Mouse (Mus musculus) CH12.LX (cell line): Measurements from ENCODE around the gene Apoc4. TPM values are rescaled to one million over a fixed set of nuclear protein-coding genes. Genes with fewer than 3 reads are reported as not detected.
A peak's percentile ranks its signal among the peaks of the same experiment; 100 is the strongest.

Source experiments
- DNase-seq: peaks from one replicate; pipeline ENCODE4 v3.0.0-alpha.2; 2013; ENCODE audit errors: extremely low read depth
- H3K27ac ChIP-seq: 2 replicates; pipeline ENCODE4 v1.5.1; 2012; ENCODE audit warnings: low read depth, mild to moderate bottlenecking, control low read depth, moderate library complexity; ENCODE audit not compliant: insufficient read depth
- H3K27me3 ChIP-seq: replicated peaks from 2 replicates; pipeline ENCODE3; 2012; ENCODE audit warnings: inconsistent platforms
- H3K36me3 ChIP-seq, 2 experiments: replicated peaks in 1 of 2; 2 replicates each; pipeline versions ENCODE3 to v1.6.1; 2012; ENCODE audit warnings: inconsistent platforms in 1 of 2, low read length in 1 of 2, mild to moderate bottlenecking in 1 of 2, mixed read lengths in 1 of 2, moderate library complexity in 1 of 2; ENCODE audit not compliant: control insufficient read depth in 1 of 2, insufficient read depth in 1 of 2
- H3K4me1 ChIP-seq, 2 experiments: 2 replicates each; pipeline ENCODE4 v1.6.1; 2012; ENCODE audit warnings: inconsistent platforms in 1 of 2, moderate library complexity in 1 of 2; ENCODE audit not compliant: insufficient read depth in 2 of 2, control insufficient read depth in 1 of 2
- H3K4me2 ChIP-seq: 2 replicates; pipeline ENCODE4 v1.6.1; 2012; ENCODE audit warnings: low read depth, mild to moderate bottlenecking, control low read depth; ENCODE audit not compliant: poor library complexity, insufficient read depth, severe bottlenecking
- H3K4me3 ChIP-seq, 3 experiments: fragments of 150-350 bp in 1 of 3; sonication (generic) in 1 of 3; replicated peaks in 1 of 3; 2 replicates each; pipeline versions ENCODE3 to v1.5.1; 2011 to 2012; ENCODE audit warnings: low read depth in 2 of 3, low read length in 2 of 3, mild to moderate bottlenecking in 2 of 3, moderate library complexity in 2 of 3, control low read depth in 1 of 3, improper control_type of control experiment in 1 of 3, inconsistent platforms in 1 of 3, mixed read lengths in 1 of 3; ENCODE audit not compliant: poor library complexity in 1 of 3
- H3K79me2 ChIP-seq: replicated peaks from 2 replicates; pipeline ENCODE4 v1.6.1; 2012; ENCODE audit warnings: mild to moderate bottlenecking, moderate library complexity; ENCODE audit not compliant: control insufficient read depth, poor library complexity, insufficient read depth, severe bottlenecking; ENCODE audit errors: extremely low read depth
- H3K9ac ChIP-seq: 2 replicates; pipeline ENCODE4 v1.6.1; 2012; ENCODE audit warnings: low read depth, mild to moderate bottlenecking, control low read depth, moderate library complexity; ENCODE audit not compliant: insufficient read depth
- H3K9me3 ChIP-seq: replicated peaks from 2 replicates; pipeline ENCODE3; 2012; ENCODE audit warnings: low read length, inconsistent platforms, mixed read lengths
- BHLHE40 ChIP-seq: IDR thresholded peaks from 2 replicates; pipeline ENCODE4 v1.6.1; 2011; ENCODE audit warnings: mild to moderate bottlenecking, low read depth, low read length, improper control_type of control experiment
- CHD1 ChIP-seq: IDR thresholded peaks from 2 replicates; pipeline ENCODE4 v1.6.1; 2012; ENCODE audit warnings: low read depth, low read length, improper control_type of control experiment, inconsistent platforms
- CHD2 ChIP-seq: IDR thresholded peaks from 2 replicates; pipeline ENCODE4 v1.6.1; 2011; ENCODE audit warnings: low read length, improper control_type of control experiment
- CTCF ChIP-seq, 2 experiments: IDR thresholded peaks in 1 of 2; conservative IDR thresholded peaks in 1 of 2; 2 replicates each; pipeline ENCODE4 v1.5.1; 2011 to 2012; ENCODE audit warnings: low read depth in 2 of 2, low read length in 2 of 2, improper control_type of control experiment in 1 of 2, inconsistent platforms in 1 of 2, mild to moderate bottlenecking in 1 of 2, moderate library complexity in 1 of 2
- E2F4 ChIP-seq: IDR thresholded peaks from 2 replicates; pipeline ENCODE4 v1.6.1; 2011; ENCODE audit warnings: low read depth, low read length, improper control_type of control experiment; ENCODE audit not compliant: insufficient replicate concordance
- ELF1 ChIP-seq: IDR thresholded peaks from 2 replicates; pipeline ENCODE4 v1.6.1; 2014; ENCODE audit warnings: low read depth, mild to moderate bottlenecking, inconsistent platforms, low read length, improper control_type of control experiment
- EP300 ChIP-seq: IDR thresholded peaks from 2 replicates; pipeline ENCODE4 v1.6.1; 2011; ENCODE audit warnings: low read length, improper control_type of control experiment
- ETS1 ChIP-seq: conservative IDR thresholded peaks from 2 replicates; pipeline ENCODE4 v1.6.1; 2012; ENCODE audit warnings: low read depth, mild to moderate bottlenecking, inconsistent platforms, low read length, improper control_type of control experiment, moderate library complexity
- GABPA ChIP-seq: IDR thresholded peaks from 2 replicates; pipeline ENCODE4 v1.6.1; 2012; ENCODE audit warnings: low read depth, low read length, improper control_type of control experiment, inconsistent platforms; ENCODE audit not compliant: insufficient replicate concordance
- HCFC1 ChIP-seq: IDR thresholded peaks from 2 replicates; pipeline ENCODE4 v1.6.1; 2012; ENCODE audit warnings: low read depth, mild to moderate bottlenecking, inconsistent platforms, low read length, improper control_type of control experiment
- IRF4 ChIP-seq: IDR thresholded peaks from 2 replicates; pipeline ENCODE4 v1.6.1; 2014; ENCODE audit warnings: low read depth, mild to moderate bottlenecking, inconsistent platforms, low read length, improper control_type of control experiment
- JUN ChIP-seq: IDR thresholded peaks from 2 replicates; pipeline ENCODE4 v1.6.1; 2011; ENCODE audit warnings: low read depth, mild to moderate bottlenecking, low read length, improper control_type of control experiment, moderate library complexity; ENCODE audit not compliant: insufficient read depth
- JUND ChIP-seq: conservative IDR thresholded peaks from 2 replicates; pipeline ENCODE4 v1.6.1; 2011; ENCODE audit warnings: low read depth, low read length, improper control_type of control experiment
- KAT2A ChIP-seq: IDR thresholded peaks from 2 replicates; pipeline ENCODE4 v1.6.1; 2012; ENCODE audit warnings: low read length, improper control_type of control experiment, inconsistent platforms; ENCODE audit not compliant: insufficient replicate concordance
- MAFK ChIP-seq: IDR thresholded peaks from 2 replicates; pipeline ENCODE4 v1.6.1; 2011; ENCODE audit warnings: low read length, improper control_type of control experiment; ENCODE audit not compliant: insufficient replicate concordance
- MAX ChIP-seq: IDR thresholded peaks from 2 replicates; pipeline ENCODE4 v1.6.1; 2011; ENCODE audit warnings: low read length, improper control_type of control experiment
- MAZ ChIP-seq: IDR thresholded peaks from 2 replicates; pipeline ENCODE4 v1.6.1; 2012; ENCODE audit warnings: low read depth, mild to moderate bottlenecking, inconsistent platforms, low read length, improper control_type of control experiment, moderate library complexity
- MEF2A ChIP-seq: IDR thresholded peaks from 2 replicates; pipeline ENCODE4 v1.6.1; 2014; ENCODE audit warnings: low read depth, mild to moderate bottlenecking, inconsistent platforms, low read length, improper control_type of control experiment, borderline replicate concordance
- MXI1 ChIP-seq: IDR thresholded peaks from 2 replicates; pipeline ENCODE4 v1.6.1; 2011; ENCODE audit warnings: mild to moderate bottlenecking, low read depth, low read length, improper control_type of control experiment
- MYC ChIP-seq: IDR thresholded peaks from 2 replicates; pipeline ENCODE4 v1.6.1; 2011; ENCODE audit warnings: low read depth, mild to moderate bottlenecking, improper control_type of control experiment, low read length
- NELFE ChIP-seq: IDR thresholded peaks from 2 replicates; pipeline ENCODE4 v1.6.1; 2011; ENCODE audit warnings: low read depth, low read length, improper control_type of control experiment
- NRF1 ChIP-seq: IDR thresholded peaks from 2 replicates; pipeline ENCODE4 v1.6.1; 2014; ENCODE audit warnings: low read depth, mild to moderate bottlenecking, inconsistent platforms, low read length, improper control_type of control experiment, moderate library complexity
- PAX5 ChIP-seq: IDR thresholded peaks from 2 replicates; pipeline ENCODE4 v1.6.1; 2012; ENCODE audit warnings: low read length, inconsistent platforms, mixed read lengths
- POLR2A ChIP-seq: IDR thresholded peaks from 2 replicates; pipeline ENCODE4 v1.6.1; 2011; ENCODE audit warnings: low read depth, mild to moderate bottlenecking, improper control_type of control experiment, low read length
- POLR2AphosphoS2 ChIP-seq: IDR thresholded peaks from 2 replicates; pipeline ENCODE4 v1.6.1; 2011; ENCODE audit warnings: low read depth, low read length, improper control_type of control experiment
- RAD21 ChIP-seq: IDR thresholded peaks from 2 replicates; pipeline ENCODE4 v1.6.1; 2011; ENCODE audit warnings: low read depth, mild to moderate bottlenecking, low read length, improper control_type of control experiment, moderate library complexity
- RCOR1 ChIP-seq: conservative IDR thresholded peaks from 2 replicates; pipeline ENCODE4 v1.6.1; 2012; ENCODE audit warnings: low read depth, mild to moderate bottlenecking, inconsistent platforms, low read length, improper control_type of control experiment
- SIN3A ChIP-seq: IDR thresholded peaks from 2 replicates; pipeline ENCODE4 v1.6.1; 2012; ENCODE audit warnings: low read length, improper control_type of control experiment, inconsistent platforms
- SMC3 ChIP-seq: IDR thresholded peaks from 2 replicates; pipeline ENCODE4 v1.6.1; 2011; ENCODE audit warnings: low read depth, low read length, improper control_type of control experiment
- TBP ChIP-seq: conservative IDR thresholded peaks from 2 replicates; pipeline ENCODE4 v1.6.1; 2011; ENCODE audit warnings: low read depth, low read length, improper control_type of control experiment
- TCF12 ChIP-seq: IDR thresholded peaks from 2 replicates; pipeline ENCODE4 v1.6.1; 2014; ENCODE audit warnings: low read depth, mild to moderate bottlenecking, inconsistent platforms, low read length, improper control_type of control experiment
- UBTF ChIP-seq: IDR thresholded peaks from 2 replicates; pipeline ENCODE4 v1.6.1; 2012; ENCODE audit warnings: low read depth, mild to moderate bottlenecking, inconsistent platforms, low read length, improper control_type of control experiment, moderate library complexity
- USF1 ChIP-seq: IDR thresholded peaks from 2 replicates; pipeline ENCODE4 v1.6.1; 2014; ENCODE audit warnings: low read depth, mild to moderate bottlenecking, inconsistent platforms, low read length, improper control_type of control experiment
- USF2 ChIP-seq: conservative IDR thresholded peaks from 2 replicates; pipeline ENCODE4 v1.6.1; 2011; ENCODE audit warnings: low read depth, low read length, improper control_type of control experiment
- ZC3H11A ChIP-seq: IDR thresholded peaks from 2 replicates; pipeline ENCODE4 v1.6.1; 2012; ENCODE audit warnings: low read depth, mild to moderate bottlenecking, inconsistent platforms, low read length, improper control_type of control experiment
- ZKSCAN1 ChIP-seq: IDR thresholded peaks from 2 replicates; pipeline ENCODE4 v1.6.1; 2012; ENCODE audit warnings: low read depth, inconsistent platforms, low read length, improper control_type of control experiment, borderline replicate concordance
- ZMIZ1 ChIP-seq: IDR thresholded peaks from 2 replicates; pipeline ENCODE4 v1.6.1; 2012; ENCODE audit warnings: low read depth, mild to moderate bottlenecking, inconsistent platforms, low read length, improper control_type of control experiment
- ZNF384 ChIP-seq: IDR thresholded peaks from 2 replicates; pipeline ENCODE4 v1.6.1; 2012; ENCODE audit warnings: low read depth, low read length, improper control_type of control experiment, inconsistent platforms
- dilution Hi-C: fragments of 300-500 bp; cut with MboI; formaldehyde crosslinking; loops from 2 replicates; pipeline ENCODE4 v1.14.3; 2020; ENCODE audit warnings: low sequenced_read_pairs; ENCODE audit not compliant: extremely low pct_unique_long_range_greater_than_20kb, extremely low pct_ligation_motif_present
- in situ Hi-C: fragments of 300-500 bp; cut with MboI; formaldehyde crosslinking; loops from 3 replicates; pipeline ENCODE4 v1.14.3; 2019; ENCODE audit warnings: low sequenced_read_pairs, low pct_ligation_motif_present, low pct_unique_long_range_greater_than_20kb, mixed read lengths
- polyA plus RNA-seq: library from polyadenylated mRNA; unstranded; fragments of >175 nt; gene quantifications from 2 replicates; pipeline ENCODE4 v1.2.1, GENCODE M21; 2012; ENCODE audit warnings: low read depth; ENCODE audit not compliant: insufficient read length
- total RNA-seq, 2 experiments: library from RNA; depleted of rRNA; stranded (reverse); fragments of 300-350 nt in 1 of 2; fragments of >200 nt in 1 of 2; gene quantifications; 2 replicates each; pipeline ENCODE4 v1.2.3; 2012 to 2014

Apoc4 gene
- total and polyA plus RNA-seq, 3 experiments: not detected

- dilution Hi-C loops (no loop called here), in situ Hi-C loops (no loop called here)
- peak within 1 kb of the TSS; percentile 81 for H3K4me2 ChIP-seq
- no peak for TF ChIP-seq RAD21
- TF ChIP-seq MEF2A: no peak
- TF ChIP-seq POLR2A: peak; percentile 74
- no peak for TF ChIP-seq PAX5
- TF ChIP-seq TBP: 0 out of 2 replicates have a peak, but pooled peaks have one; percentile 21
- TF ChIP-seq MAX: peak; percentile 49
- TF ChIP-seq E2F4: peak; percentile 60; the same call in 1 of the 2 replicates
- TF ChIP-seq MYC: peak; percentile 54; the same call in 1 of the 2 replicates
- TF ChIP-seq IRF4: peak; percentile 10; the same call in 1 of the 2 replicates
- TF ChIP-seq NRF1: peak; percentile 50
- no peak for TF ChIP-seq ETS1
- no peak for TF ChIP-seq MAZ
- peak; percentile 99 for TF ChIP-seq ELF1
- no peak for TF ChIP-seq MAFK
- TF ChIP-seq ZKSCAN1: no peak
- TF ChIP-seq HCFC1: peak; percentile 84
- TF ChIP-seq MXI1: peak; percentile 73
- no peak; the same call in 1 of the 2 replicates for TF ChIP-seq POLR2AphosphoS2
- TF ChIP-seq SMC3: no peak
- TF ChIP-seq KAT2A: peak; percentile 96
- TF ChIP-seq SIN3A: peak; percentile 18; the same call in 1 of the 2 replicates
- TF ChIP-seq ZMIZ1: peak; percentile 73
- no peak for TF ChIP-seq CHD1
- peak; percentile 97 for TF ChIP-seq CHD2
- TF ChIP-seq JUND: no peak
- no peak for TF ChIP-seq ZC3H11A
- peak; percentile 66 for TF ChIP-seq NELFE
- no peak for TF ChIP-seq EP300
- TF ChIP-seq RCOR1: no peak
- TF ChIP-seq ZNF384: no peak
- TF ChIP-seq JUN: no peak
- peak; percentile 72; the same call in 1 of the 2 replicates for TF ChIP-seq TCF12
- TF ChIP-seq BHLHE40: no peak
- no peak for TF ChIP-seq CTCF (conservative IDR thresholded peaks at IDR 0.05 in 1 of 2, IDR thresholded peaks at IDR 0.05 in 1 of 2; ENCODE audit: low read depth in 2 of 2, low read length in 2 of 2)
- no peak; the same call in 1 of the 2 replicates for TF ChIP-seq GABPA
- no peak for TF ChIP-seq USF1
- no peak for TF ChIP-seq USF2
- TF ChIP-seq UBTF: no peak
- TF ChIP-seq, all 38 proteins: peak for 16
- peak within 1 kb of the TSS; percentile 88 to 92 (median 91) for H3K4me3 ChIP-seq
- peak; percentile 100 for DNase-seq
- peak within 1 kb of the TSS; percentile 94 for H3K9ac ChIP-seq
- peak within 1 kb of the TSS; percentile 78 for H3K27ac ChIP-seq
- peaks cover 28 to 35% of the 10 kb centered on the region in 2 experiments for H3K36me3 ChIP-seq
- H3K9me3 ChIP-seq: no peaks in the 10 kb centered on the region
- H3K79me2 ChIP-seq: peaks cover 18% of the 10 kb centered on the region
- peaks cover 9 to 39% of the 10 kb centered on the region in 2 experiments; a peak in 3 of 4 replicates for H3K4me1 ChIP-seq
- no peaks in the 10 kb centered on the region for H3K27me3 ChIP-seq
Measured at GRCm38 (mm10) chr7:19715239-19716054, 34.2 kb upstream of the Apoc4 start, which contains the start of gene Tomm40. Gene Tomm40, minus strand, starts transcription at chr7:19715438.
